Mouse (Mus musculus) left cerebral cortex, postnatal 25 days (tissue): ENCODE results near the gene Zbtb16. TPM values are rescaled to one million over a fixed set of nuclear protein-coding genes. Genes with fewer than 3 reads are reported as not detected.

Experiments
- DNase-seq, 2 experiments: peaks; one replicate each; pipeline ENCODE4 v3.0.0; 2022; ENCODE audit warnings: low spot score in 2 of 2, mixed read lengths in 1 of 2
- intact Hi-C: fragments of 180-260 bp; cut with DNase I; formaldehyde crosslinking; loops from one replicate; pipeline ENCODE4 v1.15.1; 2025
- total RNA-seq, 2 experiments: library from RNA; stranded (reverse); gene quantifications; 2 replicates each; pipeline ENCODE4 v1.2.3; 2021

The Zbtb16 gene
- total RNA-seq, 2 experiments from 2014 or later = 71.7 to 73.7 TPM

DNA sequence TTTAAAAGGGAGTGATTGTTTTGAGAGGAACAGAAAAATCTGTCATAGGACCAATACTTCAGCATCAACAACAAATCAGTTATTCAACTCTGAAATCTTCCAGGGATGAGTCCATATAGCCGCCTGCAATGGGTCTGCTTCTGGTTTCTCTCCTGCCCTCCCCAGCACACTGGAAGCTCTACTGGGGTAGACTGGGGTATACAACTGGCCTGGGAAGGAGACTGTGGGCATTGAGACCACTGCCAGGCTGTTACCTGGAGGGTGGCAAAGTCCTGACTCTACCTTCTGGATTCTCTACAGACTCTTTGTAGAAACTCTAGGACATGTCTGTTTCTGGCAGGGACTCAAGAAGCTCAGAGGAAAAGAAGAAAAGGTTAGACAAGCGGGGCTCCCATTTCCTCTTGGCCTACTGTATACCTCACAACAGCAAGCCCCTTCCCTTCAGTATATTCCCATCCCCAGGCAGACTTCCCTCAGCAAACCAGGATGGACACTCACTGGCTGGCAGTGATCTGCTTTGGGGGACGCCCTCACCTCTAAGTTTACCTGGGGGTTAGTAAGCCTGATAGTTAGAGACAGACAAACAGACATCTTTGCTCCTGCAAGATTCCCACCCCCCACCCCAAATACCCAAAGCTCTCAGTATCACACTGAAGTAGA lies 113.6 kb downstream of the Zbtb16 start:
- intact Hi-C loops = loop anchor here (5.0 kb wide), 4 partner anchors 45 to 115 kb away; partner anchors contain the start of gene Zbtb16
- DNase-seq = no peak

DNA sequence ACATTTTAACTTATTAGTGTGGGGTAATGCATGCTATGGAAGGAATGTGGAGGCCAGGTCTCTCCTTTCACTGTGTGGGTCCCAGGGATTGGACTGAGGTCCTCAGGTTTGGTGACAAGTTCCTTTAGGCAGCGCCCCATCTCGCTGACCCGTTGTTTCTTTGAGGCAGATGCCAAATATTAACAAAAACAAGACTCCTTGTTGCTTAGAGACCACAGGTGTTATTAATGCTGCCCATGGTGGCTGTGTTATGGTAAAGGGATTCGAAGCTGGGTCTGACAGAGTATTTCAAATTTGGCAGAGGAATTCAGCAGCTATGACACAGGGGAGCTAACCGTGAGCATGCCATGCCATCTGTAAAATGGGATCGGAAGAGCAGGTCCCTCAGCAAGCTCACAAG lies 114.4 kb downstream of the Zbtb16 start:
- DNase-seq = no peak
- intact Hi-C loops = loop anchor here (5.0 kb wide), 4 partner anchors 44 to 116 kb away; partner anchors contain the start of gene Zbtb16

DNA sequence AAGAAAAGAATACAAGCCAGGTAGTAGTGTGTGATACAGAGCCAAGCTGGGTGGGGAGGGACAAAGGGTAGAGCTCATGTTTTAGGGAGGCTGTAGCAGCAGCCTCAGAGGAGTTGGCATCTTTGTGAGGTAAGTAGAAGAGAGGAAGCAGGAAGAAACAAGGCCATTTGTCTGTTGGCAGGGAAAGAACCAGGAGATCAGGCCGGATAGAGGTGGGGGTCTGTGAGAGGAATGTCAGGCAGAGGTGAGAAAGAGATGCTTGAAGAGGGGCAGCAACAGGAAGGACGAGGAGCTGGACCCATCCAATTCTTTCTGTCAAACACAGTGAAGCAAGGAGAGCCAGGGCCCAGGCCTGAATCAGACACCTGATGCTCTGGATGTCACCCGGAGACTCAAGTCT lies 114.8 kb downstream of the Zbtb16 start:
- no peak for DNase-seq
- intact Hi-C loops = loop anchor here (5.0 kb wide), 4 partner anchors 44 to 116 kb away; partner anchors contain the start of gene Zbtb16

DNA sequence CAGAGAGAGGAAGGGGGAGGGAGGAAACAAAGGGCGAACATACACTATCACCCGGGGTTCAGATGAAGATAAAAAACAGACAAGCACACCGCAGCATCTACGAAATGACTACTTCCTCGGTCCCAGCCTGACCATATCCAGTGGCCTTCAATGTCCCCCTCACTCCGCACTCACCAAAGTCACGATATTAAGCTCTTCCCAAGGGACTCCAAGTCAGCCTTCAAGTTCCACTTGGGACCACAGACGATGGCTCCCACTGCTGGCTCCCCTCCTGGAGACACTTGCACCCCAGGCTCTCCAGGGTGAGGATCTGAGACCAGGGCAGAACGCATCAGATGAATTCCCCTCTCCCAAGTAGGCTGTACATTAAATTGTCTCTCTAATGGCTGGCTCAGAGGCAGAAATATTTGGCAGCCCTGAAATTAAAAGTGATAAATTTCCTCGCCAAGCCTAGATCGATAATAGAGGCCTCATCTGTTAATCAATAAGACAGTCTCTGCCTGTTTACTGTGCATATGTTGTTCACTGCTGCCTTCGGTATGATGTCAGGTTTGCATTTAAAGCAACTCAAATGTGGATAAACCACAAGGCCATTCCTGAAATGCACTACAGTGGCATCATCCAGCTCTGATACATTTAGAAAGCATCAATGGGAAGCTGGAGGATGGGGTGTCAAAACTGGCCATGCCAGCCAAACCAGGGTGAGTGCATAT lies 115.6 kb downstream of the Zbtb16 start:
- DNase-seq = no peak
- intact Hi-C loops = loop anchor here (5.0 kb wide), 4 partner anchors 43 to 117 kb away; partner anchors contain the start of gene Zbtb16

DNA sequence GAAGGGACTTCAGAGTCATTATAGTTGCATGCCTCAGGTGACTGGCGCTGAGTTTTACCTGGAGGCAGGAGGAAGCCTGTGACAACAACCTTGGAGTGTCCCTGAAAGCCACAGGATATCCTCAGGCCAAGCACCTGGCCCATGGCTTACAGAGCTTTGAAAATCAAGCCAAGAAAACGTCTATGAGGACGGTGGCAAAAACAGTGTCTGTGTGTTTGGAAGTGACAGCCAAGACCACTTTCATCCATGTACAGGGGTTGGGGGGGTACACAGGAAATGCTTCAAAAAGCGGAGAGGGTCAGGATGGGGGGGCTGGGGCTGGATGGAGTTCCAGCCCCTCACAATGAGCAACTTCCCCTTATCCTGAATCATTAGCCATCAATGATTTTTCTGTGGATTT lies 116.4 kb downstream of the Zbtb16 start:
- intact Hi-C loops = loop anchor here (5.0 kb wide), 4 partner anchors 42 to 118 kb away; partner anchors contain the start of gene Zbtb16

DNA sequence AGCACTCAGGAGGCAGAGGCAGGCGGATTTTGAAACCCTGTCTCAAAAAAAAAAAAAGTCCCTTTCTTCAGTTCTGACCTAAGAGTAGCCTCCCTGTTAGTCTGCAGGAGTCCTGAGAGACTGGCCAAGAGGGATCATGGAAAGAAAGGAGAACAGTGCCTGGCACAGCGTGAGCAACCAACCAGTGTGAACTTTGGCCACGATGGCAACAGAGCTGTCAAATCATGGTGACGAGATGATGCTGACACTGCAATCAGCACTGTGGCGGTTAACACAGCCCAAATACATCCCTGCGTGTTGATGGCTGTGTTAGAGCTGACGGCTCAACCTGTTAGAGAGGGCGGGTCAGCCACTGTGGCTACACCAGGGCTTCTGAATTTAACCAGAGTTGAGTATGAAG lies 119.5 kb downstream of the Zbtb16 start:
- intact Hi-C loops = no loop called here
- no peak for DNase-seq

More for the DNA sequence above, 116.4 kb downstream of the Zbtb16 start:
- no peak for DNase-seq

DNA sequence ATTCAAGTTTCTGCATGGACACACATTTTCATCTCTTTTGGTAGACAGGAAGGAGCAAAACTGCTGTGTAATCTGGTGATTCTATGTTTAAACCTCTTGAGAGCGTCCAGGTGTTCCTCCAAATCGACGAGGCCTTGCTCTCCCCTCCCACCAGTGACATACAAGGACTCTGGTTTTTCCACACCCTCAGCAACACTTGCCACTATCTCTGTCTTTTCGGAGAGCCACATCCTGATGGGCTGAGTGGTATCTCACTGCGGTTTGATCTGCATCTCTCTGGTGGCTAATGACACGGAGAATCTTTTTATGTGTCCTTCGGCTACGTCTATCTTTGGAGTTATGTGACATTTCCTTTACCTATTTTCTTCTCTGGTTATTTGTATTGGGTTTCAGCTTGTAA lies 121.0 kb downstream of the Zbtb16 start:
- intact Hi-C loops = no loop called here
- no peak for DNase-seq

DNA sequence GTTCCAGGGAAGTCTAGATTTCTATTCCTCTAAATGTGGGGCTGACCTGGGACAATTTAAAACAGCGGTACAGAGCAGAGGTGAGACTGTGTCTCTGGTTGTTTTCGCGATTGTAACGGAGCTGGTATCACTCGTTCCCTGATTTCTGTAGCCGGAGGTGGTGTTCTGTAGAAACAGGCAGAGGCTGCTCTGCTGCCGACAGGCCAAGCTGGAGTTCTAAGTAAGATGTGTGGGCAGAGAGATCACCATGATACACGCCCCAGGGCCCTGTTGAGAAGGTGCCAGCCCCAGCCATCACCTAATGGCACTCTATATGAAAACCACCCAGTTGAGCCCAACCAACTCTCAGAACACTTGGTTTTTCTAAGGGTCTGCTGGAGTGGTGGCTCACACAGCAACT lies 122.2 kb downstream of the Zbtb16 start:
- DNase-seq = no peak
- intact Hi-C loops = no loop called here

DNA sequence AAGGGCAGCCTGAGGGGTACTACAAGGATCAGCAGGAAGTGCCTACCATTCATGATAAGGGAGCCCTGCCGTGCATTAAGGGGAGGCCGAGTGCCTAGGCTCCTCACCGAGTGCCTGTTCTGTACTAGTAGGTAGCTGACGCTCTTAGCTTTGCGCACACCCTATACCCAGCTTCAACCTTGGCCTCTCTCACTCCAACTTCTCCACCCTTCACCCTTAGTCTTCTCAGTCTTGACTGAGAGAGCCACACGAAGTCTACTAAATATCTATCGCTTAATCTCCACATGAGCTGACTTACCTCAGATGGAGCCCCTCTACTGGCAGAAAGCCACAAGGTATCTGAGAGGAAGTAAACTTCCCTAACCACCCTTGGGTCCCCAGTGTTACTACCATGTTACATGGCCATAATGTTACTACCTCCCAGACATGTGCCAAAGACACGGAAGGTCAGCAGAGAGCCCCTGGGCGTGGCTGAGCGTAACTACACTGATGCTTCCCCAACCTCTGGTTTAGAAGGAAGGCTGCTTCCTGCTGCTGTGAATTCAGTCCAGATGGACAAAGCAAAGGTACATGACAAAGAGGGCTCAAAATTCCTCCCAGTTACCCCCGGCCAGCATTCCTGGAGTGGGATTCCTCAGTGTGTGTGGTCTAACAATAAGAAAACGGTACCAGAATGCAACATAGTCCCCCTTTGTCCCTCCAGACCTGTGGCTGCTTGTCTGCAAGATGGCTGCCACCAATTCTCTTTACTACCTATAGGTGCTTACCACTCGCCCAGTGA lies 122.8 kb downstream of the Zbtb16 start:
- intact Hi-C loops = no loop called here
- DNase-seq = no peak

DNA sequence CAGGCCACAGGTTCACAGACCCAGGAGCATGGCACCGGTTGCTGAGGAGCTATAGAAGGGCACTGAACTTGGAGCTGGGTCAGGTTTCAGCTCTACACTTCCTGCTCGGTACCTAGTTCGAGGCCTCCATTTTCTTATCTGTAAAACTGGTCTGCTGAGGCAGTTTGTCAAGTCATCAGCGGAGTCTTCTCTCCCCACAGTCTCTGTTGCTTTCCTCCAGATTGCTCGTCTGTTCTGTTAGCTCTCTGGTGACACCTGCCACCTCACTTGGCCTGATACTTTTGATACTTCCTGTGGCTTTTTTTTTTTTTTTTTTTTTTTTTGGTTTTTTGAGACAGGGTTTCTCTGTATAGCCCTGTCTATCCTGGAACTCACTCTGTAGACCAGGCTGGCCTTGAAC lies 124.2 kb downstream of the Zbtb16 start:
- intact Hi-C loops = no loop called here
- DNase-seq = no peak

DNA sequence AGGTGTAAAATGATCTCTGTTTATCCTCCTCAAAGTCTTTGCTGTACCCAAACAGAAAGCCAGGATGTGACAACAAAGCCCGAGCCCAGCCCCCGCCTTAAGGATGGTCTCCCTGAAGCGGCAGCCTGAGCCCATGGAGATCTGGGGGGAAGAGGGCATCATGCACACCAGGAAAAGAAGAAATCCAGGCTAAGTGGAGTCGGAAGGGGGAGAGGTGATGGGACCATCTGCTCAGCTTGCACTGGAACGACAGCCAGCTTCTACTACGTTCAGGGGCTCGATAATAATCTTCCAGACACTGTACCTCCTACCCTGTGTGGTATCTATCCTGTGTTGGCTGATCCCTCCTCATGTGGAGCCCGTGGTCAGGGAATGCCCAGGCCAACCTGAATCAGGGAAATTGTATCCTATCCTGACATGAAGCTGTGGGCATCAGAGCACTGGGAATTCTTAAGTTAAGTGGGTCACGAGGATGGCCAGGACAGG lies 124.7 kb downstream of the Zbtb16 start:
- no peak for DNase-seq
- intact Hi-C loops = no loop called here

DNA sequence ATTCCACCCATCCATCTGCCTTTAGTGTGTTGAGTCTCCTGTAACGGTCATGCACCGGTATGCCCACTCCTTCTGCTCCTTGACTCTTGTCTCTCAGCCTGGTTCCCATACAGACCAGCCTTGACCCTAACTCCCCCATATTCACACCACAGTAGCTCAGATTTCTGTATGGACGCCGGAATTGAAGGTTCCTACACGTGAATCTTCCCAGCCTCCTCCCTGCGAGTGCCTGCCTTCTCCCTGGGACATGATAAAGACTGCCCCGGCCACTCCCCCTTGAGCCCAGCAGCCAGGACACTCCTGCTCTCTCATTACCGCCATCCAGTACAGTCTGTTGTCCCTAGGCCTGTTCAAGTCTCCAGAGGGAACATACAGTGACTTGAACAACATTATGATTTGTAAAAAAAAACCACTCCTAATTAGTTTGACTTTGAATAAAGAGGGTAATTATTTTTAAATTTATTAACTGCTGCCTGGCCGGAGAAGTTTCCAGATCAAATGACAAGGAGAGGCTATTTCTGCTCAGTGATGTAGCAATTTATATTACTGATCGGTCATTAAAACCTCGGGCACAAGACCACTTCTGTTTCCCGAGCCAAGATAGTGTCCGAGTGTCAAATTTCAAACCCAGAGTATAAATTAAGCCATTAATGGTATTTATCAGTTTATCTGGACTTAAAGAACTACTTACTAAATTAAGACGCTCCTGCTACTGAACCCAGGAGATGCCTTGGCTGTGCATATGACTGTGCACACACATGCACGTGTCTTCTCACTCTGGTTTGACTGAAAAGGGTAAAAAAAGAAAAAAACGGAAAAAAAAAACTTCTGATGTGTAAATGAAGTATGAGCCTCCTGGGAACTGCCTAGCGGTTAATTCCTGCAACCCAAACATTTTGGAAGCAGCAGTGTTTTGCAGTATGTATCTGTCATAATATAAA lies 125.4 kb downstream of the Zbtb16 start:
- DNase-seq = no peak
- intact Hi-C loops = no loop called here

DNA sequence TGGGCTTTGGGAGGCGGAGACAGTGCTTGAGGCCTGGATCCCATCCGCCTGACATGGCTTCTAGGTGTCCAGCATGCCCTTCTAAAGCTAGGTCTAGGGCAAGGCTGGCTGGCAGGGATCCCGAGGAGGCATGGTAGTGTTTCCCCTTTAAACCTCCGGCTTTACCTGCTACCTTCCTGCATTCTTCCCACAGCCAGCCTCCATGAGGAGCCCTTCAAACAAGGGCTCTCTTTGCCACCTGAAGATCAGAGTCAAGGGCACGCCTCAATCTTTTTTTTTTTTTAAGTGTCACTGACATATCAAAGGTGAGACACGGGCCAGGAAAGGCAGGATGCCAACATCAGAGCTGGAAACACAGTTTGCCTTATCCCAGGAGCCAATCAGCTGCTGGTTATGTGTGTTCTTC lies 128.2 kb downstream of the Zbtb16 start:
- no peak for DNase-seq
- intact Hi-C loops = no loop called here

DNA sequence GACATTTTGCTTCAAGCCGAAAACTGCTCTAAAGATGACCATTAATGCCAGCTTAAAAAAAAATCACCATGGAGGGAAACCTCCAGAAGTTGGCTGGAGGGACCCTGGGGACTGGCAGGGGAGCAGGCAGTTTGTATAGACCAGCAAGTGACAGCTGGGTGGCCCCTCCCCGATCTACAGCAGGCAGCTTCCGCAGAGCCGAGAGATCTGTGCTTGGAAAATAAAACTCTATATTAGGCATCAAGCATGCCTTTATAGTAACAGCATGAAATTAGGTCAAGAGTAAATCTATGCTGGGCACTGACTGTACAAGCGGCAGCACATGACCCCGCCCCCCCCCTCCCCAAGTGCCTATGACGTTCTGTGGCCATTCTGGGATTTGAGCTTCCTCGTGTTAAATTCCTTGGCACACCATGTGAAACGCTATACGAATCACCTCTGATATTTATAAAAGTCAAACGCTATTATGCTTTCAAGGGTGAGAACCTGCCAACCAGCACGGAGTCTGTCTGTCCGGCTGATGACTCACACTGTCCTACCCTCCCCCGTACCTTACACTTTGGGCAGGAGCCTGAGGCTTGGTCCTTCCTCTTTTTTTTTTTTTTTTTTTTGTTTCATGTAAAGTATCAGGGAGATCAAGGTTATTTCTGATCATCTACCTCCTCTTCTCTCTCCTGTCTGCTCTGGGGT lies 128.7 kb downstream of the Zbtb16 start:
- intact Hi-C loops = no loop called here
- no peak for DNase-seq

DNA sequence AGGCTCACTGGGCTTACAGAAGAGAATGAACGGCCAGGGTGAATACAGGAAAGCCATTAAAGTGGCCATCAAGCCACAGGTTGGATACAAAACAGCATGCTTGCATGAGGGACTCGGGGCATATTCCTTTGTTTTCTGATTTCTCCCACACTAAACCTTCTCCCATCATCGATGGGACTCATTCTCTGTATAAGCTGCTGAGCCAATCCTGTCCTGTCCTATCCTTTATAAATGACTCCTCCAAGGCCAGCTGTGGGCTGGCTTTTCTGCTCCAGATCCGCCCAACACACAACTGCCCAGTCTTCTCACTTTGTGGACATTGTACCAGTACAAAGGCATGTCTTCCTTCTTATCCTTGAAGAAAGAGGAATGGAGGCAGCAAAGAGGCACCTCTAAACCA lies 134.7 kb downstream of the Zbtb16 start:
- intact Hi-C loops = no loop called here
- DNase-seq = no peak

DNA sequence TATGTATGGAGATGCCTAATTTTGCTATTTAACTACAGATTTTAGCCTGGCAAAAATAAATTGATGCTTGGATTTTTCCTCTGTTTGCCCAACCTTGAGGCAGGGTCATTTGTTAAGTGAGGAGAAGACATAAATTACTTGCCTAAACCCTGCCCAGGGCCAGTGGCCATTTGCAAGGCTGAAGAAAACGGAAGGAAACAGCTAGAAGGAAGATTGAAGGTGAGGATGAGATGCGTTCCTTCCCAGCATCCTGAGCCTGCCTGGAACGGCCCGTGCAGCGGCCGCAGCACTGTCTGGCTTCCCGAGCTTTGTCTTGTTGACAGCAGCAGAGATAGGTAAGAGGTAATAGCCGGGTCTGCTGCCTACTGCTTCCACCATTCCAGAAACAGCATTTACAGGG lies 135.2 kb downstream of the Zbtb16 start:
- DNase-seq = no peak
- intact Hi-C loops = no loop called here

DNA sequence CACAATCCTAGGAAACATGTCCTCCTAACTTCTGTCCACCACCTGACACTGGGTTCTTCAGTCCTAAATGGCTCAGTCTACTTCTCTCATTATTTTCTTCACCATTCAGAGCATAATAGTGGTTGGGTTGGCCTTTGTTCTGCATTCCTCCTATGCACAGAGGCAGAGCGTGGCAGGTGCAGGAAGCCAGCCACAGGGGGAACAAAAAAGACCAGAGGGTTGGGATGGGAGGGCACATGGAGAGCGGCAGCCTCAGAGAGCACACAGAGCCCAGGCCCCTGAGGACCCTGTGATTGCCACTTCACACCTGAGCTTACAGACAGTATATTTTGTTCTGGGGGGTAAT lies 138.6 kb downstream of the Zbtb16 start:
- no peak for DNase-seq
- intact Hi-C loops = no loop called here

DNA sequence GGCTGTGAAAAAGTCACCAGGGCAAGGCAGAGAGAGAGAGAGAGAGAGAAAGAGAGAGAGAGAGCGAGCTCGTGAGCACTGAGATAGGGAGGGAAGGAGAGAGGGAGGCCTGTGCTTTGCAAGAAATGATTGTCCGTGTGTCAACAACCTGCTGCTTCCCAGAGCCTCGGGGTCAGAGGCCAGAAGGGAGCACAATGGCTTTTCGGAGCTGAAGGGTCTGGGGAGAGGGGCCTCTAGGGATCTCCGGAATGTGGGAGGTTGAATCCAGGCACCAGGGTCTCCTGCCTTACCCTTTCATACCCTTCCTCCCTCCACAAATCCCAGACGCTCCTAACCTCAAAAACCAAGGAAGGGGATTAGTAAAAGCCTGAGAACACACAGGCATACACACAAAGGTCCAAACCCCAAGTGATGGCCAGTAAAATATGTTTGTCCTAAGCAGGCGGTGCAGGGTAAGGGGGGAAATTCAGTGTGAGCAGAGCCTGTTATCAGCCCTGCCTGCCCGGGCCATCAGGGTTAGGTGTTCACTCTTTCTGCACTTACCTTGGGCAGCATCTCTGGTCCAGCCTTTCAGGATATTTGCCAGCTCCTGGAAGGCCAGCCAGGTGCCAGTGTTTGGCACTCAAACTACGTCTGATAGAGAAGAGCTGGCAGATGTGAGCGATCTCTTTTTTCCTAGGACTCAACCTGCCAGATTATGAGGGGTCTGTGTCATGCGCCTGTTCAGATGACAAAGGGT lies 139.1 kb downstream of the Zbtb16 start:
- intact Hi-C loops = no loop called here
- DNase-seq = no peak
